Mouse (Mus musculus) left cerebral cortex, postnatal 25 days (tissue): ENCODE data around the gene Heatr5a. TPM values are rescaled to one million over a fixed set of nuclear protein-coding genes. Genes with fewer than 3 reads are reported as not detected.

Experiments used
- DNase-seq, 2 experiments: peaks; one replicate each; pipeline ENCODE4 v3.0.0; 2022; ENCODE audit warnings: low spot score in 2 of 2, mixed read lengths in 1 of 2
- intact Hi-C: fragments of 180-260 bp; cut with DNase I; formaldehyde crosslinking; loops from one replicate; pipeline ENCODE4 v1.15.1; 2025
- total RNA-seq, 2 experiments: library from RNA; stranded (reverse); gene quantifications; 2 replicates each; pipeline ENCODE4 v1.2.3; 2021

The Heatr5a gene
- total RNA-seq, 2 experiments from 2014 or later: 6.4 to 8.8 TPM

DNA sequence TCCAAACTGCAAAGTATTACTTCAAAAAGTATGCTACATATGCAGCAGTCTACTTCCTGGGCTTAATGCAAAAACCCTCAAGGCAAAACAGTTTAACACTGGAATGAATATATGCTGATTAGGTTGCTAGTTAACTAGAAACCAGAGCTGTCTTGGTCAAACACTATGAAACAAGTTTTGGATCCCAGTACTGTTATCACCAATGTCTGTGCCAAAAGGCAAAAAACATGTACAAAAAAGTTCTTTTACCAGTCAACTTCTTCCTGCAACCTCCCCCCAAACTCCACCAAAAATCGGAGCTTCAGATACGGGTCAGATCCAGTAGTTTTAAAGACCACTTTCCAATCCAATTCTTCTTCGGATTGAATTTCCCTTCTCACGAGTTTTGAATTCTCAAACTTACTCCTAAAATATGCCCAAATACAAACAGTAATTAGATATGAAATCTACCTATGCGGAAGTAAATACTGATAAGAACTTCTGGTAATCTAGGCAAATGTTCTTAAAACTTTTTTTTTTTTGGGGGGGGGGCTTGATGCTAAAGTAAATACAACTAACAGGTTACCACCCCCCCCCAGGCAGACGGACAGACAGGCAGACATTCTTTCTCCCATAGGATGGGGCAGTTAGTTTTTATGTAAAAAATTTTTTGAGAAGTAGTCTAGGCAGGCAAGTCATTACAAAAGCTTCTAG lies 143.0 kb downstream of the Heatr5a start:
- intact Hi-C loops: loop anchor here (5.0 kb wide), 1 partner anchor 174 kb away; no protein-coding TSS in a partner anchor
- DNase-seq: no peak

Other genes starting within 250 kb of the Heatr5a start
- gene Hectd1, start 141.8 kb downstream of the Heatr5a start, total RNA-seq: 10 to 100 TPM; 83.3 to 86.5 TPM
- 10 to 100 TPM in 1 of 2 experiments, 1 to 10 TPM in 1; 8.8 to 10.9 TPM for gene Dtd2, start 35.2 kb upstream of the Heatr5a start, total RNA-seq
- not detected for gene Gpr33, start 56.7 kb upstream of the Heatr5a start, total RNA-seq
- 1 to 10 TPM; 5.1 to 6.4 TPM for gene Nubpl, start 126.4 kb upstream of the Heatr5a start, total RNA-seq